Mouse (Mus musculus): ENCODE results near the gene Mobp. TPM values are rescaled to one million over a fixed set of nuclear protein-coding genes. Genes with fewer than 3 reads are reported as not detected.

Mobp gene
- polyA plus RNA-seq, 1 experiment from 2014 or later: not detected

- Histone ChIP-seq H3K27ac (no peak overlapping the region), H3K27me3 (peaks cover 26% of the 10 kb centered on the region), H3K4me3 (no peak overlapping the region), H3K4me1 (0 out of 2 replicates have a peak, but pooled peaks cover 2% of the 10 kb centered on the region), H3K9me3 (replicated peaks) (no peaks in the 10 kb centered on the region), H3K4me2 (replicated peaks) (no peak overlapping the region), H3K9ac (no peak overlapping the region), H3K36me3 (no peaks in the 10 kb centered on the region)
- ATAC-seq (ENCODE audit: low FRiP score): no peak
- WGBS: 87% methylated on average over 5 of the region's 5 CpGs
Observed at GRCm38 (mm10) chr9:120151152-120151551, 1.6 kb downstream of the Mobp start.

- H3K9ac ChIP-seq: no peak overlapping the region
- no peaks in the 10 kb centered on the region for H3K9me3 ChIP-seq (replicated peaks)
- WGBS: 78% methylated on average over 12 of the region's 12 CpGs
- H3K36me3 ChIP-seq: no peaks in the 10 kb centered on the region
- peaks cover 24% of the 10 kb centered on the region for H3K27me3 ChIP-seq
- no peak overlapping the region for H3K4me2 ChIP-seq (replicated peaks)
- no peak overlapping the region for H3K4me3 ChIP-seq
- no peak overlapping the region for H3K27ac ChIP-seq
- ATAC-seq (ENCODE audit: low FRiP score): no peak
- 0 out of 2 replicates have a peak, but pooled peaks cover 2% of the 10 kb centered on the region for H3K4me1 ChIP-seq
Observed at GRCm38 (mm10) chr9:120151906-120152399, 2.4 kb downstream of the Mobp start.

GRCm38 (mm10) chr9:120158047-120158446 lies 8.5 kb downstream of the Mobp start:
- WGBS: 35% methylated on average over 4 of the region's 4 CpGs
- H3K4me2 ChIP-seq (replicated peaks): no peak overlapping the region; the same call in 1 of the 2 replicates
- no peaks in the 10 kb centered on the region for H3K9me3 ChIP-seq (replicated peaks)
- H3K9ac ChIP-seq: no peak overlapping the region
- H3K4me3 ChIP-seq: no peak overlapping the region
- no peak for ATAC-seq (ENCODE audit: low FRiP score)
- H3K4me1 ChIP-seq: peaks cover 11% of the 10 kb centered on the region
- no peak overlapping the region for H3K27ac ChIP-seq
- H3K36me3 ChIP-seq: no peaks in the 10 kb centered on the region
- no peaks in the 10 kb centered on the region for H3K27me3 ChIP-seq

- H3K27me3 ChIP-seq: no peaks in the 10 kb centered on the region
- H3K9ac ChIP-seq: no peak overlapping the region
- no peak overlapping the region for H3K4me3 ChIP-seq
- no peaks in the 10 kb centered on the region for H3K36me3 ChIP-seq
- no peaks in the 10 kb centered on the region for H3K9me3 ChIP-seq (replicated peaks)
- H3K27ac ChIP-seq: no peak overlapping the region
- no peaks in the 10 kb centered on the region for H3K4me1 ChIP-seq
- WGBS: 85% methylated on average over 16 of the region's 16 CpGs
- no peak overlapping the region for H3K4me2 ChIP-seq (replicated peaks)
- no peak for ATAC-seq (ENCODE audit: low FRiP score)
Observed at GRCm38 (mm10) chr9:120163862-120164261, 14.4 kb downstream of the Mobp start.

GRCm38 (mm10) chr9:120167826-120168225 lies 18.3 kb downstream of the Mobp start:
- Histone ChIP-seq H3K27me3 (no peaks in the 10 kb centered on the region), H3K36me3 (no peaks in the 10 kb centered on the region), H3K4me3 (no peak overlapping the region), H3K27ac (no peak overlapping the region), H3K9me3 (replicated peaks) (0 out of 2 replicates have a peak, but pooled peaks cover 3% of the 10 kb centered on the region), H3K4me2 (replicated peaks) (no peak overlapping the region), H3K9ac (no peak overlapping the region), H3K4me1 (no peaks in the 10 kb centered on the region)
- WGBS: 73% methylated on average over 11 of the region's 11 CpGs
- no peak for ATAC-seq (ENCODE audit: low FRiP score)

- Histone ChIP-seq H3K27me3 (no peaks in the 10 kb centered on the region), H3K9ac (no peak overlapping the region), H3K9me3 (replicated peaks) (0 out of 2 replicates have a peak, but pooled peaks cover 3% of the 10 kb centered on the region), H3K4me2 (replicated peaks) (no peak overlapping the region), H3K4me1 (no peaks in the 10 kb centered on the region), H3K4me3 (no peak overlapping the region), H3K27ac (no peak overlapping the region), H3K36me3 (no peaks in the 10 kb centered on the region)
- no peak for ATAC-seq (ENCODE audit: low FRiP score)
- WGBS: 44% methylated on average over 5 of the region's 5 CpGs
Observed at GRCm38 (mm10) chr9:120171295-120171694, 21.8 kb downstream of the Mobp start.

- H3K9me3 ChIP-seq (replicated peaks): 0 out of 2 replicates have a peak, but pooled peaks cover 3% of the 10 kb centered on the region
- H3K4me1 ChIP-seq: no peaks in the 10 kb centered on the region
- no peak overlapping the region for H3K9ac ChIP-seq
- H3K27ac ChIP-seq: no peak overlapping the region
- ATAC-seq (ENCODE audit: low FRiP score): no peak
- 80% methylated on average over 18 of the region's 18 CpGs for WGBS
- no peak overlapping the region for H3K4me3 ChIP-seq
- H3K36me3 ChIP-seq: no peaks in the 10 kb centered on the region
- no peak overlapping the region for H3K4me2 ChIP-seq (replicated peaks)
- no peaks in the 10 kb centered on the region for H3K27me3 ChIP-seq
Observed at GRCm38 (mm10) chr9:120174436-120175137, 25.1 kb downstream of the Mobp start.

GRCm38 (mm10) chr9:120178813-120179212 lies 29.3 kb downstream of the Mobp start:
- Histone ChIP-seq H3K9ac (no peak overlapping the region), H3K27me3 (no peaks in the 10 kb centered on the region), H3K4me1 (no peaks in the 10 kb centered on the region), H3K4me2 (replicated peaks) (no peak overlapping the region), H3K36me3 (no peaks in the 10 kb centered on the region), H3K9me3 (replicated peaks) (no peaks in the 10 kb centered on the region), H3K4me3 (no peak overlapping the region), H3K27ac (no peak overlapping the region)
- WGBS: 89% methylated on average over 10 of the region's 10 CpGs
- no peak for ATAC-seq (ENCODE audit: low FRiP score)

- H3K9ac ChIP-seq: no peak overlapping the region
- H3K4me2 ChIP-seq (replicated peaks): peak overlapping the region; percentile 22
- no peaks in the 10 kb centered on the region for H3K27me3 ChIP-seq
- no peaks in the 10 kb centered on the region for H3K4me1 ChIP-seq
- H3K27ac ChIP-seq: no peak overlapping the region
- no peaks in the 10 kb centered on the region for H3K9me3 ChIP-seq (replicated peaks)
- H3K4me3 ChIP-seq: no peak overlapping the region
- H3K36me3 ChIP-seq: no peaks in the 10 kb centered on the region
- WGBS: 41% methylated on average over 13 of the region's 13 CpGs
- ATAC-seq (ENCODE audit: low FRiP score): no peak
Observed at GRCm38 (mm10) chr9:120184499-120184898, 35.0 kb downstream of the Mobp start.

- Histone ChIP-seq H3K4me2 (replicated peaks) (no peak overlapping the region), H3K36me3 (no peaks in the 10 kb centered on the region), H3K9ac (no peak overlapping the region), H3K4me3 (no peak overlapping the region), H3K27ac (no peak overlapping the region), H3K4me1 (peaks cover 4% of the 10 kb centered on the region; the same call in 1 of the 2 replicates), H3K27me3 (no peaks in the 10 kb centered on the region), H3K9me3 (replicated peaks) (no peaks in the 10 kb centered on the region)
- WGBS: 81% methylated on average over 5 of the region's 5 CpGs
- no peak for ATAC-seq (ENCODE audit: low FRiP score)
Observed at GRCm38 (mm10) chr9:120186856-120187255, 37.3 kb downstream of the Mobp start.

- WGBS: 43% methylated on average over 13 of the region's 13 CpGs
- Histone ChIP-seq H3K4me1 (peaks cover 4% of the 10 kb centered on the region; the same call in 1 of the 2 replicates), H3K9me3 (replicated peaks) (no peaks in the 10 kb centered on the region), H3K36me3 (no peaks in the 10 kb centered on the region), H3K27ac (peak overlapping the region; percentile 67), H3K27me3 (no peaks in the 10 kb centered on the region), H3K4me2 (replicated peaks) (peak overlapping the region; percentile 54), H3K4me3 (peak overlapping the region; percentile 33), H3K9ac (peak overlapping the region; percentile 51)
- peak; percentile 64 for ATAC-seq (ENCODE audit: low FRiP score)
Observed at GRCm38 (mm10) chr9:120190891-120191290, 41.4 kb downstream of the Mobp start.

GRCm38 (mm10) chr9:120191362-120192098 lies 42.0 kb downstream of the Mobp start:
- peak overlapping the region; percentile 67 for H3K27ac ChIP-seq
- H3K9me3 ChIP-seq (replicated peaks): no peaks in the 10 kb centered on the region; the same call in 1 of the 2 replicates
- peak; percentile 89 for ATAC-seq (ENCODE audit: low FRiP score)
- H3K4me2 ChIP-seq (replicated peaks): peak overlapping the region; percentile 54
- H3K36me3 ChIP-seq: no peaks in the 10 kb centered on the region
- WGBS: 28% methylated on average over 21 of the region's 21 CpGs
- H3K9ac ChIP-seq: peak overlapping the region; percentile 51
- peak overlapping the region; percentile 33 for H3K4me3 ChIP-seq
- H3K4me1 ChIP-seq: peaks cover 4% of the 10 kb centered on the region; the same call in 1 of the 2 replicates
- no peaks in the 10 kb centered on the region for H3K27me3 ChIP-seq

Data from hindbrain, embryonic 12.5 days (tissue).